Mouse (Mus musculus): ENCODE measurements around the gene Pxdc1.

The Pxdc1 gene

DNA sequence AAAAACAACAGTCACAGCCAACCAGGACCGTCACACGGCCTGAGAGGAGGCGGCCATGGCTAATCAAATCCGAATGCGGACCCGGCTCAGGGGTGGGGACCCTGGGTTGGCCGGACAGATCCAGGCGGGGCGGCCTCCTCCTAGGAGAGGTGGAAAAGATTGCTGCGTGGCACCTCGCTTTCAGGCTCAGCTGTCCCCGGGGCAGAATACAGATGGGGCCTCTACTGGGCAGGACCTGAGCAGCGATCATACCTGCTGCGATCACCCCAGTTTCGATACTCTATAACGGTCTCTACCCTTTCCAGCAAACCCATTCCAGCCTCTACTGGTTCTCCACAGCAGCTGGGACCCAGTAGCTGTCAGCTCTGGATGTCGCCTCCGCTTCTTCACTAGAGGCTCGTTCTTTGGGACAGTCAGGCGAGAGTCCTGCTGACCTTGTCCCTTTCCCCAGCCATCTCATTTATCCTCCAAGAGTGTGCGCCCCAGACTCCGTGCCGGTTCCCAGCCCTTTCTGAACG lies 1.8 kb downstream of the Pxdc1 start:
- no peak for DNase-seq (ENCODE audit: low spot score in 2 of 2)

DNA sequence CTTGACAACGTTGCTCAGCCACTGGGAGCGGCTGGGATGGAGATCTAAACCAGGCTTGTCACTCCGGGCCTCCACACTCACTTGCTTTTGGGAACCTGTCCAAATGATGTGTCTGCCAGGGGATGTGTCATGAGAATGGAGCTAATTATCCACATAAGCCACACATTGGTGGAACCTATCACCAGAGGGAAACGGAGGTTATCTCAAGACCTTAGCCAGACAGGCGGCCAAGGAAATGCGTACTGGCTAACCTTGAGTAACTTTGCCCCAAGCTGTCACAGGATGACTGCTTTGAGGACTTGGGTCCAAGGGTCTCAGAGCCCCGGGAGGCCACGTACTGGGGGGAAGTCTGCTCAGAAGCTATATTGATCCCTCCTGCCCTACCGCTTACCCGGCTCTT lies 2.3 kb downstream of the Pxdc1 start:
- peak in 1 of 2 experiments; percentile 34 for DNase-seq (ENCODE audit: low spot score in 2 of 2)

DNA sequence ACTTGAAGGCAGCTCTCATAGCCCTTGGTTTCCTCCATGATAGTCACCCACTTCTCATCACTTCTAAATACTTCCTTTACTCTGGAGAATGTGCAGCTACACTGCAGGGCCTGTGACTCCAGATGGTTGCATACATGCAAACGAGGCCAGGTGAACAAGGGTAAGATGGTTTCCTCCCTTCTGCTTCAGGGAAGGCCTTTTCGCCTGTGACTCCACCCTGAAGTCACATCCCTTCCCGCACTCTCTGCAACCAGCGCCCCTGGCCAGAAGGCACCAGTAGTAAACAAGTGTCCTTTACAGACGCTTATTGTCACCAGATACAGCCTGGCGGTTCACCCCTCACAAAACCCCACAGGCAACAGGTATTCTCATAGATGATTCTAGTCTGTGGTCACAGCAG lies 2.9 kb downstream of the Pxdc1 start:
- no peak for DNase-seq (ENCODE audit: low spot score in 2 of 2)

DNA sequence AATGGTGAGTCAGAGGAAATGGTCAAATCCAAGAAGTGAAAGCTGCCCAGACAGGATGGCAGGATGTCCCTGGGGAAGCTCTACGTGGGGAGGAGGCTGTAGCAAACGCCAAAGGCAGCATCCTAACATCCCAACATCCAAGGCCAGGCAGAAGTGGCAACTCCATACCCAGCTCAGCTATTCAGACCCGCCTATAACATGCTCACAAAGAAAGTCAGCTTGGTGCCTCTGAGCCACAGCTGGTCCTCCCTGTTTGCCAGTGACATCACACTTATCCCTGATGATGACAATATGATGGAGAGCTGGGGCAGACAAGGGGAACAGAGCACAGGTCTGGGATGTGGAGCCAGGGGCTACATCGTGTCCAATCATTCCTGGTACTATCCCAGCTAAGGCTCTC lies 5.5 kb downstream of the Pxdc1 start:
- DNase-seq (ENCODE audit: low spot score in 2 of 2) = no peak

DNA sequence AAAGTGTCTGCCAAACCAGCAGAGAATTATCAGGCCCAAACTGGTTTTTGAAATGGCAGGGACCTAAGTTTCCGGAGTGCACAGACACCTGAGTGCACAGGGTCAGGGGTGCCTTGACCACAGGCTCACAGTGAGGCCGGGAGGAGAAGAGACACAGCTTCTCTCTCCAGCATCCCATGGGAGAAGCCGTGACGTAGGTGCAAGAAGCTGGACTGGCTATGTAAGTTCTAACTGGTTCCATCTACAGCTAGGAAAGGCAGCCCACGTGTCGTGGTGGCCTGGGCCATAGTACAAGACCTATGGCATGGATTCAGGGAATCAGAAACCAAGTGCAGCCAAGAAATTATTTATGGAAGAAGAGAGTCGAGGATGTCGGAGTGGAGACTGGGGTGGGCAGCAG lies 6.1 kb downstream of the Pxdc1 start:
- no peak for DNase-seq (ENCODE audit: low spot score in 2 of 2)

DNA sequence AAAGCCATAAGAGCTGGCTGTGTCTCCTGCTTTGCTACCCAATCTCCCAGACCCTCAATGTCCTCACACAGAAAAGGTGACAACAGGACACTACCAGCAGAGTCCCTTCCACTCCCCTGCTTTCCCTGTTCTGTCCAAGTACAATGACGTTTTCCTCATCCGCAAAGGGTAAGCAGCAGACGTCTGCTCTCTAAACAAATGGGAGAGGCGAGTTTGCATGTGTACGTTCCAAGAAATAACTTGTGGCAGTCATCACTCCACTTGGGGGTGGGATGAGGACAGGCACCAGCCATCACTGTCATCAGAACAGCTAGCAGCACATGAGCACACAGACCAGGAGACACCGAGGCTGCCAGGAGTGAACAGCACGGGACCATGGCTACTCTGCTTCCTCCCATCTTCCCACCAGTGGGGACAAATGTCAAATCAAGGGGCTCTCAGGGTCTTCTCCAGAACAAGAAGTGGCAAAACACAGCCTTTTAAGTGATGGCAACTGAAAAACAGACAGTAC lies 7.0 kb downstream of the Pxdc1 start:
- DNase-seq (ENCODE audit: low spot score in 2 of 2) = no peak

DNA sequence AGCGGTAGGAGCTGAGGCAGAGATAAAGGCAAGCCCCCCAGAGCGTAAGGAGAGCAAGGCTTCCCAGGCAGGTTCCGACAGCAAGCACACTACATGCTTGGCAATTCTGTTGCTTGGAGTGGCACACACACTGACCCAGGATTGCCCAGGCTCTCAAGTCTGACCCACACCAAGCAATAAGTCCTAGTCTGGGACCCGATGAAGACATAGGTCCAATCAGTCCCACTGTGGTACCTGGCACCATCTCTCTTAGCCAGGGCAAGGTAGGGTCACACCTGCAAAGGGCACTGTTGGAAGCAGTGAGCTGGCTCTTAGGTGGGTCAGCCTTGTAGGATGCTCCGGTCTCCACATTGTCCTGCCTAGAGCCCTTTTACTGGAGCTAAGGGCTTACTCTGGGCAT lies 7.8 kb downstream of the Pxdc1 start:
- DNase-seq (ENCODE audit: low spot score in 2 of 2) = no peak

DNA sequence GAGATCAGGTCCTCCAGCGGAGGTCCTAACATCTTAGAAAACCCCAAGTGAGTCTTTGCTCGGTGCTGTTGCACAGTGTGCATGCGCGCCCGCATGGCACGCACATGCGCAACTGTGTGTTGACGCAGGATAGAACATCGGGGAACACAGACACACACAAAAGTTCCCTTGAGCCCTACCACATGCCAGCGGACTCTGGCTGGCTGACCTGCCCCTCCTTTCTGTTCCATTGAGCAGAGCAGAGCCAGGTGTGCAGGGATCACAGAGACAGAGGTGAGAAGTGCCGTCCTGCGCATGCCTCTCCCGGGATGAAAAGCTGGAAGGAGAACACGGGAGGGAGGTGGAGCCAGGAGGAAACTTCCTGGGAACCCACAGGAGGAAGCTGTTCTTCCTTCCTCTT lies 8.9 kb downstream of the Pxdc1 start:
- no peak for DNase-seq (ENCODE audit: low spot score in 2 of 2)

DNA sequence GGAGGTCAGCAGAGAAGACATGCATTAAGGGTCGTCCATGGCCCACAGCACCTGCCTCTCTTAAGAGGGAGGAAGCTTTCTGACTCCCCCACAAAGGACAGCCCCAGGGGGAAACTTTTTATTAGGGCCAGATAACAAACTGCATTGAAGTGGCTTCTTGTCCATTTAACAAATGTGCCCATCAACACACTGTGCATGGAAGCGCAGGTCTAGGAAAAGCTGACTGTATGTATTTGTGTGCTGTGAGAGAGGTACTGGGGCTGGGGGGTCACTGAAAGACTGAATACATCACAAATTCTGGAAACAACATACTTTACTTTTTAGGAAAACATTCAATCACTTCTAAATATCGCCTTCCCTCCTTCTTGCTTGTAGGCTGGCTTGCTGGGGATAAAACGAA lies 9.4 kb downstream of the Pxdc1 start:
- no peak for DNase-seq (ENCODE audit: low spot score in 2 of 2)

DNA sequence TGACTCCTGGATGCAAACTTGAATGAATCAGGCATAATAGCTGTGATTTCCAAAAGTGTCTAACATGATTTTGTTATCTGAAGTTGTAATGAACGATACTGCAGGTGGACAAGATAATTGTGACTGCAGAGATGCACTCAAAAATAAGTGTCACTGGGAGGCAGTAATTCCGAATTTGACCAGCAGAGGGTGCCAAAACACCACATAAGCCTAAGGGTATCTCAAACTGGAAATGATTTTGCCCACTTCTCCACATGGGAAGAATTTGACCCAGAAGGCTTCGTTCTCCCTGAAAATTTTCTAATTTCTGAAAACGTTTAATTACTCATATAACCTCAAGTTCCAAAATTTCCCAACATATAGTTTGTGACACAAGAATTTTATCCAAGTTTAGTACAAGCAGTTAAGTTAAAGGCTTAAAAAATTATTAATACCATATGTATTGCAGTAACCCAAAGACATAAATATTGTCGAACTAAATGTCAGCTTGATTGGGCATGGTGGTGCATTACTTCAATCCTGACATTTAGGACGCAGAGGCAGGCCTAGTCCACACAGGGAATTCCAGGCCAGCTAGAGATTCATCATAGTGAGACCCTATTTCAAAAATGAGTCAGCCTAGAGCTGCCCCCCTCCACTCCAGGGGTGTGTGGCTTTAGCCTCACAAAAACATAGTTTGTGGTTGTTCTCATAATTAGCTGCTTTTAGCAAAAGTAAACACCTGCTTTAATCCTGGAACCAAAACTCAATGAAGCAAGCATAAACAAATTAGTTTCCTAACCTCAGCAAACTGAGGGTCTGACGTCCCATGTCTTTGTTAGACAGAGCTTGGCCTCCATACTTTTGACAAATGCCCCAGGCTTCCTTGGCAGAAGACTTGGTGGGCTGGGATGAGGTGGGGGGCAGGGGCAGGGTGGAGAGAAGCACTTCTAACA lies 10.1 kb downstream of the Pxdc1 start:
- peak in 1 of 2 experiments; percentile 72 for DNase-seq (ENCODE audit: low spot score in 2 of 2)

DNA sequence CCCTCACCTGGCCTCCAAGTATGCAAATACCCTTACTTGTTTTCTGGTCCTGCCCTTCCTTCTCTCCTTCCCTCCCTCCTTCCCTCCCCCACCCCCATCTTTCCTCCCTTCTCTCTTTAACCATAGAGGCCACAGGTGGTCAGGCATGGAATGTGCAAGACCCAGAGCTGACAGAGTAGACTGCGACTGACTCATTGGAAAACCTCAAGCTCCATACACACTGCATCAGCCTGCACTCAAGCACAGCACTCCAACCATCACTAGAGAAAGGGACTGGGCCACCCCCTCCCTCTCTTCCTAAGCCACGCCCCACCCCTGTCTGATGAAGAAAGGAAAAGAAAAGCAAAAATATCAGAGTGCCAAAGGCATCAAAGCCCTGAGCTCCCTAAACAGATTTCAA lies 12.2 kb downstream of the Pxdc1 start:
- no peak for DNase-seq (ENCODE audit: low spot score in 2 of 2)

DNA sequence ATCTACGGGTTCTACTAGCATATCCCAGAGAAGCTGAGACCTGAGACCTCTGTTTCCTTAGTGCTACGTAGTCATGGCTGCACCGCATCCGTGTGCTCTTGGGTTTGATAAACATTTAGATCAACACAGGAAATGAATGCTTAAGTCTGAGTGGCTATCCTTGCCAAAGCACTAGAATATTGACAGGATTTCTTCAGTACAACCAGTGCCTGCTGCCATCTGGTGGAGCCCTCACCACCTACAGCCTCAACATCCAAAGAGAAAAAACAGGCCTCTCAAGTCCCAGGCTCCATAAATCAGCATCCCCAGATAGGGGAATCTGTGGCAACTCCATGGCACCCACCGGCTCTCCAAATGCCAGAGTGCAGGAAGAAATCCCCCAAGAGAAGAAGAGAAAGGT lies 17.3 kb downstream of the Pxdc1 start:
- peak in 1 of 2 experiments; percentile 89 for DNase-seq (ENCODE audit: low spot score in 2 of 2)

DNA sequence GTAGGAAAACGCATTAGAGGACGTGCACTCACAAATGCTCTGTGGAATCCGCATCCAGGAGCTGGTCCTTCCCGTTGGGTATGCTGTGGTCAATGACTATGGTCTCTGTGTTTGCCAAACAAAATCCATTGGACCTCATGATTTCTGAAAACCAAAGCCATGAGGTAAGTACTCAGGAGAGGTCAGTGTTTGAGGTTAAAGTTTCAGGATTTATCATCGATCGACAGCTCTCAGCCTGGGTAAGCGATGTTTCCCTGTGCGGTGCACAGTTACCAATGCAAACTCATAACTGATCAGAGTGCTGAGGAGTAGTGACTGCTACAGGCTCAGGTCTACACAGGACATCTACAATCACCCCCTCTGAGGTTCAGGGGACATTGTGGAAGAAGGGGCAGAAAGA lies 23.0 kb downstream of the Pxdc1 start:
- DNase-seq (ENCODE audit: low spot score in 2 of 2) = no peak

DNA sequence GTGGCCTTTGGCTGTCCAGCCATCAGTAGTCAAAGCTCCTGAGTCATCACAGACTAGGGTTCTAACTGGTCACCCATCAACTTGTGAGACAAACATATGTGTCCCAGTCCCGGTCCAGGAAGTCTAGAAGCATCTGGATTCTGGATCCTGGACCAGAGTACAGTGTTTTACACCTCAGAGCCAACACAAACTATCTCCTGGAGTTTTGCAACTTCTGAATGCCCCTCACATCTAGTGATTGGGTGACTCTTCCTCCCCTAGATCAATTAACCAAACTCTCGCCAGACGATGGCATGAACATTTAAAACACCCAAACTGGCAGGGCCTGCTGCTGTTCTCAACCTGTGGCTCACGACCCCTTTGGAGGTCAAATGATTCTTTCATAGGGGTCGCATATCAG lies 23.5 kb downstream of the Pxdc1 start:
- DNase-seq (ENCODE audit: low spot score in 2 of 2) = no peak

DNA sequence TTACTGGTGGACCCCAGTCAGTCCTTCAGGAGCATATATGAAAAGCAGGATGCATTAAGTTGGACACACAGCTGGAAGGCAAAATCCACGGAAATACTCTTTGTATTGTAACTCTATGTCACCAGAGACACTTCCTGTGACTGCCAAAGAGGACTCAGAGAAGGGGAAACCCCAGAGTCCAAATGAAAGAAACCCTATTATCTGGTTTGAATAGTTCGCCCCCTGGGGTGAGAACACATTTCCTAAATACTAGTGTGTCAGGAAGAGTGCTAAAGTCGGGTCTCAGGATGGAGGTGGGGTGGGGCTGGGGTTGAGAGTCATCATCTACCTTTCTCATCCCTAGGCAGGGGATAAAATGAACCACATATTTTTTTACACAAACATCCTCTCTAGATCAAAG lies 25.8 kb downstream of the Pxdc1 start:
- no peak for DNase-seq (ENCODE audit: low spot score in 2 of 2)

DNA sequence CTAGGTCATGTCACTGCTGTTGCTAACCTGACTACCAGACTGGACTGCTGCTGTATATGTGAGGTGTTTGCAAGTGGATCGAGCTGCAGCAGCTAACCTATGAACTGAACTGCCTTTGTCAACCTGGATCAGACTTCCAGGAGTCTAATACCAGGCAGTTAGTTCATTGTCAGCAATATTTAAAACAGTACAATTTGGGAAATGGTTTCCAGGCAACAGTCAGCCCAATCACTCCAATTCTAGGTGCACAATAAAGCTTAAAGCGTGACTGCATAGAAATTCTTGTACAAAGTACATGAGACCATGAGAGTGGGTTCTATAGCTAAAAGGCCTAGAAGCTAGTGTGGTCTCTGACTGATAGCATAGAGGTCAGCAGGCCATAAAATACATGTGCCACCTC lies 28.9 kb downstream of the Pxdc1 start:
- DNase-seq (ENCODE audit: low spot score in 2 of 2) = no peak

DNA sequence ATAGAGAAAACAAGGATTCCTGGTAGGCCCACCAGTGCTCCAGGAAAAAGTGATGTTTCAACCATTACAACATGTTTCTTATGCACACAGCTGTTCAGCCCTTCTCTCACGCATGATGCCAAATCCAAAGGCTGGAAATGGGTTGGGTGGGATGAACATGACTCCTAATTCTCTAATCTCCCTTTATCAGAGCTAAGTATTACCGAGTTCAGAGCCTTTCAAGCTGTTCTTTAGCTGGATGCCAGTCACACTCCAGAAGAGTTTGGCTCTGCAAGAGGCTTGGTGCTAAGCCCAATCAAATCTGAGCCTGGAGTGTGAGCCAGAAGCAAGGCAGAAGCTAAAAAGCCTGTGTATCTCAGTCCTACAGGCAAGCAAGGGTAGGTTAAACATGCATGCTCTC lies 40.9 kb downstream of the Pxdc1 start:
- no peak for DNase-seq (ENCODE audit: low spot score in 2 of 2)

DNA sequence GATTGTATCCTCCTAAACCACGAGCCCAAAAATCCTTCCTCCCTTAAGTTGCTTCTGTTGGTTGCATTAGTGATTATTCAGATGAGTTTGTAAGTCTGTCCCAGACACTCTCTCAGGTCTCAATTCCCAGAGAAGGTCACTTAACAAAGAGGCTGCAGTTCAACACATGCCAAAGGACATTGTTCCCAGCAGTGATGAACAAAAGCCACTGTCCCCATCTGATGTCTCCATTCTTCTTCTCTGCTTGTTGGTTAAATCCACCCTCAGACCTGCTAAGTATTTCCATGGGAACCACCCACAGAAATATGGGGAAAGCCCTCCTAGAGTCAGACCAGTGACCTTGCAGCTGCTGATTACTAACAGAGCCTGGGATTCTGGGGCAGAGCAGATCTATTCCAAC lies 43.6 kb downstream of the Pxdc1 start:
- DNase-seq (ENCODE audit: low spot score in 2 of 2) = no peak

DNA sequence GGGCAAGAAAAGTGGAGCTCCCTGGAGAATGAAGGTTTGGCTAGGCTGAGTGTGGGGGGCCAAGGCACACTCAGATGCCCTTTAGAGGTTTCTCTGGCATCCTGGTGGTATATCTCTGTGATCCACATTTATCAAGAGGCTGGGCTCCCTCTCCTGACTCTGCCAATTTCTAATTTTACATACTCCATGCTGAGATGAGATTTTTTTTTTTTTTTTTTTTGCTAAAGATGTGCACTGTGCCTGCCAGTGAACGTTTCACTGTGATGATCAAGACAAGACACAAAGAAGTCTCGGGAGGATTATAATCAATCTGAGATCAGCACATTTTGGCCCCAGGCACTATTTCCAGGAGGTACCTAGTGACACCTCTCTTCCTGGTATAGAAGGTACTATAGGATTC lies 46.2 kb downstream of the Pxdc1 start:
- no peak for DNase-seq (ENCODE audit: low spot score in 2 of 2)

DNA sequence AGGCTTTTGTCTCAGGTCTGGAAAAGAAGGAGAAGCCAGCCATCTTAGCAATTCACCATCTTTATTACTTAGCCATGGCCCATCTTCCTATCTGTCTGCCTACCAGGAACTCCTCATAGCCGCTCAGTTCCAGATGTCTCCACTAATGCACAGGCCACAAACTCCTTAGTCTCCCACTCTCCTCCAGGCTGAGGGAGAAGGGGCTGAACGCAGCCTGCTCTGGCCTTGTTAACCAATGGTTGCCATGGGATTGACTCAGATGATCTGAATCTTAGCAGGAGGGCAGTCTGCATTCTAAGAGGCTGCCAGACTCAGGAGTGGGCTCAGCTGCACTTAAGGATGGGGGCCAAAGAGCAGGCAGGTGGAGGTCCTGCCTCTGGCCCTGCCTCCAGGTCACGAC lies 47.4 kb downstream of the Pxdc1 start:
- DNase-seq (ENCODE audit: low spot score in 2 of 2) = no peak

DNA sequence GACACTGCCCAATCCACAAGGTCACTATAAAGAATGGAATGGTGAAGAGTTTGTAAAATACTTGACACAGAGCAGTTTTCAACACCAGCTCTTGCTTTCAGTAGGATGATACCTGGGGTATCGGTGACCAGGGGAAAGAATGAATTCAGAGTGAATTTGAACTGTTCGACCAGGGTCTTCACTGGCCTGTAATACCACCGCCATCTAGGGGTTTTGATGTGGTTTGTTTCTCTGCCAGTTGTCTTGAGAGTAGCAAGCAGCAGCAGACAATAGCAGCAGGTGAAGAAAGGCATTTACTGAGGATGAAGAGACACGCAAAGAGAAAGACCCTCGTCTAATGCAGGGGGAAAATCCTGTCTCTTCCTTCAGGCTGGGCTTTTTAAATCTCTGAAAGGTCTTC lies 48.1 kb downstream of the Pxdc1 start:
- DNase-seq (ENCODE audit: low spot score in 2 of 2) = no peak

DNA sequence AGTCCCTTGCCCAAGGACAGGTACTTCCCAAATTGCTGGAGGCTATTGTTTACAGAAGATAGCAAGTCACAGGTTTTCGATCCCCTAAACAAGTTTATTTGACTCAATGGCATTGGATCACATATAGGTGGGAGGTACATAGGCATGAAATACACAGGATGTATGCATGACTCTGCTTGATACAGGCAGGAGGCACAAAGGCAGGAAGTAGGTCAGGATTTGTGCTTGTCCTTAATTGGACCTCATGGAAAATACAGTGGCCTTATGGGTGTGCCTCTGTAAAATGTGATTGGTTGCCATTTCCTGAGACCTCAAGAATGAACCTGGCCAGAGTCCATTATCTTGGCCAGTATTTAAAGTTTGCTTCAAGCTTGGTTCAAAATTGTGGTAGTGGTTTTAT lies 48.9 kb downstream of the Pxdc1 start:
- no peak for DNase-seq (ENCODE audit: low spot score in 2 of 2)

DNA sequence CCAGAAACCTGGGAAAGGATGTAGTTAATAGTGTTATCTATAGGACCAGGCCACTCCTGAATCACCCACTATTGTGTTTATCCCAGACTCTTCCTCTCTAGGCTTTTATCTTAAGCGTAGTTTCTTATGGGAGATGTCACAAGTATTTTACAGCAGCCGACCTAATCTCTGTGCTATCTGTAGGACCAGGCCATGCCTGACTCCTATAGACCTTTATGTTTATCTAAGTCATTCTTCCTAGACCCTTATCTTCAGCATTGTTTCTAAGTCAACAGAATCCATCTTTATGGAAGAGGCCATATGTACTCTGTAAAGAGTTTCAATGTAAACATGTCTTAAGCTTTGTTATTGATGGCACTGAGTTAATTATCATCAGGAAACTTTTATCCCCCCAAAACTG lies 50.5 kb downstream of the Pxdc1 start:
- DNase-seq (ENCODE audit: low spot score in 2 of 2) = no peak

DNA sequence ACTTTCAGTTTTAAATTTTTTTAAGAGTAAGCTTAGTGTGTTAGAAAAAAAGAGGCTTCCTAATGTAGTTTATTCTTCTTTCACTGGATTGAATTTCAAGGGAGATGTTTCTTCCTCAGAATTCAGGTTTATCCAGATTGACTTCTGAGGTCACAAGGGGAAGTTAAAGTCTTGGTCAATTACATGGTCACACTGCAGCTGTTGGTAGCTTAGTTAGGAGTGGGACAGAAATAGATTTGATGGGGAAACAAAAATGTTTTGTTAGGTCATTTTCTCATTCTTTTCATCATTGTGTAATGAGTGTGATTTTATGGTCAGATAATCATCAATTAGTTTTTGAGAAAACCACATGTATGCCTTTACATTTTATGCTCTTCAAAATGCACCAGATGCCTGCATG lies 56.5 kb downstream of the Pxdc1 start:
- no peak for DNase-seq (ENCODE audit: low spot score in 2 of 2)

All from left cerebral cortex, adult 9 months (tissue).